Mouse (Mus musculus): ENCODE data around the gene Glmp. TPM values are rescaled to one million over a fixed set of nuclear protein-coding genes. Genes with fewer than 3 reads are reported as not detected.

Gene Glmp
- polyA plus RNA-seq, 1 experiment: 138 TPM

Other genes with a start within 250 kb of the Glmp start
- gene Ttc24, start 246.7 kb upstream of the Glmp start, polyA plus RNA-seq (2012; ENCODE audit: insufficient read depth, low replicate concordance): not detected in 2 replicates
- gene Iqgap3, start 243.1 kb upstream of the Glmp start, polyA plus RNA-seq (2012; ENCODE audit: insufficient read depth, low replicate concordance): 3.3 and 6.8 TPM in 2 replicates
- 60.2 and 145 TPM in 2 replicates for gene Mef2d, start 182.7 kb upstream of the Glmp start, polyA plus RNA-seq (2012; ENCODE audit: insufficient read depth, low replicate concordance)
- not detected in 2 replicates for gene Rhbg, start 70.3 kb upstream of the Glmp start, polyA plus RNA-seq (2012; ENCODE audit: insufficient read depth, low replicate concordance)
- gene Gm38392, start 37.8 kb upstream of the Glmp start, polyA plus RNA-seq (2012; ENCODE audit: insufficient read depth, low replicate concordance): not detected in 2 replicates
- gene Tsacc, start 28.0 kb upstream of the Glmp start, polyA plus RNA-seq (2012; ENCODE audit: insufficient read depth, low replicate concordance): 2.0 TPM in 1 of 2 replicates, not detected in the other
- 7.1 and 29.4 TPM in 2 replicates for gene Cct3, start 27.9 kb upstream of the Glmp start, polyA plus RNA-seq (2012; ENCODE audit: insufficient read depth, low replicate concordance)
- 2.3 TPM in 1 of 2 replicates, not detected in the other for gene Tmem79, start 11.1 kb downstream of the Glmp start, polyA plus RNA-seq (2012; ENCODE audit: insufficient read depth, low replicate concordance)
- 39.8 and 77.9 TPM in 2 replicates for gene Smg5, start 11.2 kb downstream of the Glmp start, polyA plus RNA-seq (2012; ENCODE audit: insufficient read depth, low replicate concordance)
- gene Paqr6, start 39.6 kb downstream of the Glmp start, polyA plus RNA-seq (2012; ENCODE audit: insufficient read depth, low replicate concordance): not detected in 2 replicates
- gene Bglap3, start 47.7 kb downstream of the Glmp start, polyA plus RNA-seq (2012; ENCODE audit: insufficient read depth, low replicate concordance): not detected in 2 replicates
- not detected in 2 replicates for gene Bglap2, start 53.7 kb downstream of the Glmp start, polyA plus RNA-seq (2012; ENCODE audit: insufficient read depth, low replicate concordance)
- not detected in 2 replicates for gene Bglap, start 59.4 kb downstream of the Glmp start, polyA plus RNA-seq (2012; ENCODE audit: insufficient read depth, low replicate concordance)
- gene Pmf1, start 85.3 kb downstream of the Glmp start, polyA plus RNA-seq (2012; ENCODE audit: insufficient read depth, low replicate concordance): 73.6 and 114 TPM in 2 replicates
- gene Slc25a44, start 100.1 kb downstream of the Glmp start, polyA plus RNA-seq (2012; ENCODE audit: insufficient read depth, low replicate concordance): 6.7 and 7.2 TPM in 2 replicates
- 8.4 and 26.0 TPM in 2 replicates for gene Sema4a, start 136.2 kb downstream of the Glmp start, polyA plus RNA-seq (2012; ENCODE audit: insufficient read depth, low replicate concordance)
- 607 and 1,158 TPM in 2 replicates for gene Lmna, start 184.9 kb downstream of the Glmp start, polyA plus RNA-seq (2012; ENCODE audit: insufficient read depth, low replicate concordance)
- gene Mex3a, start 207.4 kb downstream of the Glmp start, polyA plus RNA-seq (2012; ENCODE audit: insufficient read depth, low replicate concordance): 0.83 and 1.6 TPM in 2 replicates
- gene Rab25, start 223.3 kb downstream of the Glmp start, polyA plus RNA-seq (2012; ENCODE audit: insufficient read depth, low replicate concordance): 0.51 TPM in 1 of 2 replicates, not detected in the other
- 18.1 and 152 TPM in 2 replicates for gene Lamtor2, start 228.1 kb downstream of the Glmp start, polyA plus RNA-seq (2012; ENCODE audit: insufficient read depth, low replicate concordance)
- 26.1 and 51.5 TPM in 2 replicates for gene Ubqln4, start 228.7 kb downstream of the Glmp start, polyA plus RNA-seq (2012; ENCODE audit: insufficient read depth, low replicate concordance)